ENCODE assay signal across 8 mouse cellular contexts in genomic region chr4:132638461-132639190, GRCm38 (mm10). TPM values are rescaled to one million over a fixed set of nuclear protein-coding genes. Genes with fewer than 3 reads are reported as not detected.
DNase-seq lines count a peak whose midpoint lies in the region; ATAC-seq and TF ChIP-seq lines count a peak whose summit lies in the region.

TSS of gene Eya3 (plus strand) at chr4:132638987.

- CTCF ChIA-PET in Patski (lab: Charles Lee), result no interaction called here

- no peaks in the 10 kb centered on the region; the same call in 1 of the 2 replicates for H3K36me3 ChIP-seq in hindbrain, embryonic 13.5 days

- POLR2A ChIA-PET in Patski (lab: Charles Lee), result no interaction called here

- no peak for TF ChIP-seq CTCF in Patski (IDR thresholded peaks at IDR 0.05)

- in situ Hi-C loops in Patski (cut with MboI; ENCODE audit: low pct_unique_long_range_greater_than_20kb), result loop anchor here (5.0 kb wide), 1 partner anchor 91 kb away; no protein-coding TSS in a partner anchor

- DNase-seq in Patski (ENCODE audit: low read depth, low spot score), result peak; percentile 68
- peak; percentile 94 to 95 for DNase-seq in cerebellum, postnatal 14 days
- DNase-seq in frontal cortex, postnatal 14 days (ENCODE audit: low spot score in 2 of 2), result peak; percentile 89 to 91
- DNase-seq in layer of hippocampus, postnatal 25 days (ENCODE audit: extremely low spot score in 1 of 2, low spot score in 1 of 2), result peak; percentile 85 to 86
- peak; percentile 96 for DNase-seq in lung, postnatal 25 days (ENCODE audit: low spot score)
- DNase-seq in retina, embryonic 14.5 days (ENCODE audit: low spot score), result peak; percentile 98
- peak; percentile 95 for DNase-seq in thymus, postnatal 4 days

- peak; percentile 85 for ATAC-seq in Patski
- ATAC-seq in hindbrain, embryonic 13.5 days (ENCODE audit: low FRiP score), result peak; percentile 99

- H3K4me1 ChIP-seq in hindbrain, embryonic 13.5 days (replicated peaks), result peaks cover 16% of the 10 kb centered on the region

- under 1% methylated on average over 41 of the region's 41 CpGs for WGBS in hindbrain, embryonic 13.5 days

- H3K27me3 ChIP-seq in Patski, result no peaks in the 10 kb centered on the region
- H3K27me3 ChIP-seq in hindbrain, embryonic 13.5 days, result no peaks in the 10 kb centered on the region

- peak within 1 kb of the TSS; percentile 91 for H3K27ac ChIP-seq in hindbrain, embryonic 13.5 days

- H3K4me3 ChIP-seq in hindbrain, embryonic 13.5 days, result peak within 1 kb of the TSS; percentile 98

- peak within 1 kb of the TSS; percentile 95 for H3K9ac ChIP-seq in hindbrain, embryonic 13.5 days

- no peaks in the 10 kb centered on the region for H3K9me3 ChIP-seq in hindbrain, embryonic 13.5 days

- H3K4me2 ChIP-seq in hindbrain, embryonic 13.5 days, result peak within 1 kb of the TSS; percentile 97

RNA-seq across cellular contexts. Expression of gene Eya3, which starts in this region (rescaled TPM):
- polyA plus RNA-seq in Patski (2021), result 17.6 TPM
- 17.0 and 17.1 TPM in 2 replicates for polyA plus RNA-seq in hindbrain, embryonic 13.5 days (2015; fragmentation: Nextera tagmentation; extraction: Ambion mirVana)
- total RNA-seq in layer of hippocampus, postnatal 25 days (2021), result 10 to 100 TPM; 23.6 to 25.4 TPM

Comparison
In these comparisons a context has a peak if more than half of its experiments do, and no peak if none do; other contexts are left out.
1. Peak in every context shown above with its lines: DNase-seq, ATAC-seq, H3K4me3 ChIP-seq and H3K27ac ChIP-seq.